Mouse (Mus musculus) cerebellum, adult 9-11 months (tissue): Measurements from ENCODE around the gene Olfr205.
"Not testable (repeated sequence)": the region's sequence is repeated elsewhere in the genome, so short reads cannot be mapped to it uniquely, and the experiment has no call there.

Experiments used
- DNase-seq: peaks from one replicate; pipeline ENCODE4 v3.0.0; 2022

The Olfr205 gene

DNA sequence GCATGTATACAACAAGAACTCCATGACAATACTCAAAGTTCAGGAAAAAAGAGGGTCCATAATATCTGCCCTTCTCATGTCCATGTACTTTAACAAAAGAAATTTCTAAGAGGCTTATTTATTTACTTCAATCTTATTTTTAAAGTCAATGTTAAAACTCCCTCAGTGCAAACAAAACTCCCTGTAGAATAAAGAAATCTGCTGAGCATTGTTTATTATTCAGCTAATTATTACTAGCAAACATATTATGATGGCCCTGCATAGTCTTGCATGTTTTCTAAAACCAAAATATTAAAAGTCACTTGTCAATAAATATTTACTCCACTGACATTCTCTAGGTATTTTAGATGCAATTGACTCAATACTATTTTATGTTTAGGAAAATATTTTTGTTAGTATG is at the start of gene Olfr205:
Gene Olfr205, minus strand, starts transcription at position 101 of the 400 bp plus-strand sequence.
- no peak for DNase-seq

DNA sequence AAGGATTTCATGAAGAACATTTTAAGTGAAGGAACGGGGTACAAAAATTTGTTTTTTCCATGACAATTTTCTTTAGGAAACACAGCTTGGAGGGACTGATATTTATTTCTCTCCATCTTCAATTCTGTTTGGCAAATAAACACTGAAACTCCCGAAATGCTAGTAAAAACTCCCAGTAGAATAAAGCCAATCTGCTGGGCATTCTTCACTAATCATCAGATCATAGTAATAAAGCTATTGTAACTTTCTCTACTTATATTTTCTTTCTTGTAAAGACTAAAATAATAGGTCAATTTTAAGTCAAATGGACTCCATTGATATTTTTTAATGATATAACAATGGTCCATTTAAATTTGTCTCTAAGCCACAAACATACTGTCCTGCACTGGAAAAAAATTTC is 33.0 kb upstream of the Olfr205 start, which contains the start of gene Olfr209:
Gene Olfr209, minus strand, starts transcription at position 101 of the 400 bp plus-strand sequence.
- no peak for DNase-seq

DNA sequence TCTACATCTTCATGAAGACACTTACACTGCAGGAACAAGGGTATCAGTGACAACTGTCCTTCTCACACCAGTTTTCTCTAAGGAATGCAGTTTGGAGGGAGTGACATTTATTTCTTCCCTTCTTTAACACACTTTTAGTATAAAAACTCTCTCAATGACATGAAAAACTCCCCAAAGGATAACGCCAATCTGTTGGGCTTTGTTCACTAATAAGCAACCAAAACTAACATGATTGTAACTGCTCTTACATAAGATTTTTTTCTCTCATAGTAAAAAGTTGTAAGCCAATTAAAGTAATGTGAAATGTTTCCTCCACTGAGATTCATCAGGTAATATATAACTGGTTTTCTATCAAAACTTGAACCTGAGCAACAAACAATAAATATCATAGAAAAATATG is 18.2 kb upstream of the Olfr205 start, which contains the start of gene Olfr206:
Gene Olfr206, minus strand, starts transcription at position 101 of the 400 bp plus-strand sequence.
- DNase-seq: no peak

DNA sequence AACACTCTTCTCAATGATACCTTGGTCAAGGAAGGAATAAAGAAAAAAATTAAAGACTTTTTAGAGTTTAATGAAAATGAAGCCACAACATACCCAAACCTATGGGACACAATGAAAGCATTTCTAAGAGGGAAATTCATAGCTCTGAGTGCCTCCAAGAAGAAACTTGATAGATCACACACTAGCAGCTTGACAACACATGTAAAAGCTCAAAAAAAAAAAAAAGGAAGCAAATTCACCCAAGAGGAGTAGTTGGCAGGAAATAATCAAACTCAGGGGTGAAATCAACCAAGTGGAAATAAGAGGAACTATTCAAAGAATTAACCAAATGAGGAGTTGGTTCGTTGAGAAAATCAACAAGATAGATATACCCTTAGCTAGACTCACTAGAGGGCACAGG is 7.7 kb downstream of the Olfr205 start:
- DNase-seq: not testable (repeated sequence)

DNA sequence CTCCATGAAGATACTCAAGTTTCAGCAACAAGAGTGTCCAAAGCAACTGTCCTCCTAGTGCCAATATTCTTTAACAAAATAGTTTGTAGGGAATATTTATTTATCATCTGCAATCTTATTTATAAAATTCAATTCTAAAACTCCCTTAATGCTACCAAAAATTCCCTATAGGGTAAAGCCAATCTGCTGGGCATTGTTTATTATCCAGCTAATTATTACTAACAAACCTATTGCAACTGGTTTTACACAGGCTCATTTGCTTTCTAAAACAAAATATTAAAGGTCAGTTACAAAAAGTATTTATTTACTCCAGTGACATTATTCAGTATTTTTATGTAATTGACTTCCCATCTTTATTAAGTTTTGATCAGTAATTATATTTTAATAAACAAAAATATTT is 12.8 kb downstream of the Olfr205 start, which contains the start of gene Olfr204:
Gene Olfr204, minus strand, starts transcription at position 101 of the 400 bp plus-strand sequence.
- DNase-seq: no peak

DNA sequence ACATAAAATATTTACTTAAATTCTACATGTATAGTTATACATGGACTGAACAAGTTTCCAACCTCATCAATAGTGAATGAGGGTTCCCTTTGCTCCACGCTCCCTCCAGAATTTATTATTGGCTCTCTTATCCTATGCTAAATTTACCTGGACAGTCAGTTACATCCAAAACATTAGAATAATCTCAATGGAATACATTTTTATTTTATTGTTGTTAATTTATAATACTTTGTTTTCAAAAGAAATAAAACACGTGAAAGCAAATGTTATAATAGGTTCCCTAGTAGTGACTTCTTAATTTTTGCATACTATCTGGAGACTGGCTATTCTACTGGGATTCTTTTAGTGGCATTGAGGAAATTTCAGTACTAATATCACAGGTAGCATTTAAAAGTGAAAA is 32.4 kb downstream of the Olfr205 start, which contains the start of gene Olfr203:
Gene Olfr203, plus strand, starts transcription at position 301 of the 400 bp plus-strand sequence.
- DNase-seq: no peak

DNA sequence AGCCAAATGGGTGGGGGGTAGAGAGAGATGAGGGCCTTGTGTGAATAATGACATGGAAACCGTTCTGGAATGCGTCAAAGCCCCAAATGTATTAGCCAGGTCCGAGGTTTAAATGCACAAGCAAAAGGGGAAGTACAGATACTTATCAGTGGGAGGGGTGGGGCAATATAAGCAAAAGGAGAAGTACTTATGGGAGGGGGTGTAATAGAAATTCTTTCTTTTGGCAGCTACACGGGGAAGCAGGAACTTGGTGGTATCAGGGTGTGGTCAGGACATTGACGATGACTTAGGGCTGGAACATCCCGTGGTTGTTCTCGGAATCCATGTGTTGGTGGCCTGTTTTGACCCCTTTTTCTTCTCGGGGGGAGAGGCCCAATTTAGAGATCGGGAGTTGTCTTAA is 43.4 kb downstream of the Olfr205 start:
- not testable (repeated sequence) for DNase-seq

DNA sequence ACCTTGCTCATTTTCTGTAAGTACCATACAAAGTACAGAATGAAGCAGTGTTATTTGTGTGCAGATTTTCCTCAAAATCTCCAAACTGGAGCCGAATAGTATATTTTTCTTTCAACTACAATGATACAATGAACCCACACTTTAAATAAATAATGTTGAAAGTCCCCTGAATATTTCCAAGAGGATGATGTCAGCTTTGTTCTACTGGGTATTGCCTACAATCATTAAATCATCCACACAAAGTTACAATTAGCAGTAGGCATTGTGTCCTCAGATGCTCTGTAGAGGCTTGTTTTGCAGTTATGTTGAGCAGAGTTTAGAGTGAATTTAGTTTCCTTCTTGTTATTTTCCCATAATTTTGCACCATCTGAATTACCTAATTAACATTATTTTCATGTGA is 44.2 kb downstream of the Olfr205 start, which contains the start of gene Olfr202:
Gene Olfr202, minus strand, starts transcription at position 101 of the 400 bp plus-strand sequence.
- DNase-seq: no peak

- DNase-seq: no peak
These were observed 47.5 kb downstream of the Olfr205 start for GRCm38 (mm10) chr16:59283476-59283875.

- DNase-seq: no peak
These were observed 50.4 kb downstream of the Olfr205 start for GRCm38 (mm10) chr16:59280542-59280941.
